Mouse (Mus musculus): Measurements from ENCODE around the gene Gm4312. TPM values are rescaled to one million over a fixed set of nuclear protein-coding genes. Genes with fewer than 3 reads are reported as not detected.
"Not testable (repeated sequence)": the region's sequence is repeated elsewhere in the genome, so short reads cannot be mapped to it uniquely, and the experiment has no call there.

Gm4312 gene
- polyA plus RNA-seq (2014; fragmentation: Nextera tagmentation; extraction: Ambion mirVana) = not detected in 2 replicates

- not testable (repeated sequence) for H3K4me1 ChIP-seq (ENCODE audit: control insufficient read depth in 2 of 2, insufficient read depth in 2 of 2, low read length in 2 of 2); H3K36me3 ChIP-seq (ENCODE audit: control insufficient read depth, insufficient read depth, low read length); H3K27ac ChIP-seq (replicated peaks in 1 of 2; ENCODE audit: control insufficient read depth in 1 of 2, insufficient read depth in 1 of 2, low read depth in 2 of 2, low read length in 2 of 2); H3K4me3 ChIP-seq (ENCODE audit: control insufficient read depth in 1 of 2, insufficient read depth in 1 of 2, low read depth in 1 of 2, low read length in 2 of 2); H3K27me3 ChIP-seq (ENCODE audit: control insufficient read depth, insufficient read depth, low read length); H3K4me2 ChIP-seq (ENCODE audit: low read length); ATAC-seq (ENCODE audit: insufficient number of reproducible peaks, insufficient read depth, low FRiP score, low read depth); H3K9me3 ChIP-seq (ENCODE audit: control insufficient read depth, low read length); H3K9ac ChIP-seq (ENCODE audit: low read length)
- no CpG with 5 or more reads among the region's 2 CpGs for WGBS
These were observed at the start of gene Gm4312 for GRCm38 (mm10) chr10:100382460-100382859. Gene Gm4312, minus strand, starts transcription at chr10:100382560.

- H3K36me3 ChIP-seq (ENCODE audit: control insufficient read depth, insufficient read depth, low read length) = no peaks in the 10 kb centered on the region
- no peaks in the 10 kb centered on the region for H3K9me3 ChIP-seq (ENCODE audit: control insufficient read depth, low read length)
- 59% methylated on average over 2 of the region's 2 CpGs for WGBS
- no peak overlapping the region for H3K4me2 ChIP-seq (ENCODE audit: low read length)
- no peak overlapping the region for H3K4me3 ChIP-seq (ENCODE audit: control insufficient read depth in 1 of 2, insufficient read depth in 1 of 2, low read depth in 1 of 2, low read length in 2 of 2)
- H3K4me1 ChIP-seq (ENCODE audit: control insufficient read depth in 2 of 2, insufficient read depth in 2 of 2, low read length in 2 of 2) = no peaks in the 10 kb centered on the region
- no peak for ATAC-seq (ENCODE audit: insufficient number of reproducible peaks, insufficient read depth, low FRiP score, low read depth)
- no peaks in the 10 kb centered on the region for H3K27me3 ChIP-seq (ENCODE audit: control insufficient read depth, insufficient read depth, low read length)
- no peak overlapping the region for H3K27ac ChIP-seq (replicated peaks in 1 of 2; ENCODE audit: control insufficient read depth in 1 of 2, insufficient read depth in 1 of 2, low read depth in 2 of 2, low read length in 2 of 2)
- H3K9ac ChIP-seq (ENCODE audit: low read length) = no peak overlapping the region
These were observed 45.2 kb upstream of the Gm4312 start for GRCm38 (mm10) chr10:100427592-100427991.

- H3K27ac ChIP-seq (replicated peaks in 1 of 2; ENCODE audit: control insufficient read depth in 1 of 2, insufficient read depth in 1 of 2, low read depth in 2 of 2, low read length in 2 of 2) = no peak overlapping the region
- ATAC-seq (ENCODE audit: insufficient number of reproducible peaks, insufficient read depth, low FRiP score, low read depth) = no peak
- no peaks in the 10 kb centered on the region for H3K4me1 ChIP-seq (ENCODE audit: control insufficient read depth in 2 of 2, insufficient read depth in 2 of 2, low read length in 2 of 2)
- WGBS = 81% methylated on average over 7 of the region's 7 CpGs
- no peak overlapping the region for H3K4me2 ChIP-seq (ENCODE audit: low read length)
- H3K9ac ChIP-seq (ENCODE audit: low read length) = no peak overlapping the region
- H3K27me3 ChIP-seq (ENCODE audit: control insufficient read depth, insufficient read depth, low read length) = no peaks in the 10 kb centered on the region
- no peak overlapping the region for H3K4me3 ChIP-seq (ENCODE audit: control insufficient read depth in 1 of 2, insufficient read depth in 1 of 2, low read depth in 1 of 2, low read length in 2 of 2)
- no peaks in the 10 kb centered on the region for H3K36me3 ChIP-seq (ENCODE audit: control insufficient read depth, insufficient read depth, low read length)
- H3K9me3 ChIP-seq (ENCODE audit: control insufficient read depth, low read length) = no peaks in the 10 kb centered on the region
These were observed 33.2 kb upstream of the Gm4312 start for GRCm38 (mm10) chr10:100415566-100415965.

GRCm38 (mm10) chr10:100402301-100402700 is 19.9 kb upstream of the Gm4312 start:
- ATAC-seq (ENCODE audit: insufficient number of reproducible peaks, insufficient read depth, low FRiP score, low read depth); H3K27ac ChIP-seq (replicated peaks in 1 of 2; ENCODE audit: control insufficient read depth in 1 of 2, insufficient read depth in 1 of 2, low read depth in 2 of 2, low read length in 2 of 2); H3K36me3 ChIP-seq (ENCODE audit: control insufficient read depth, insufficient read depth, low read length); H3K27me3 ChIP-seq (ENCODE audit: control insufficient read depth, insufficient read depth, low read length); H3K9ac ChIP-seq (ENCODE audit: low read length); H3K4me3 ChIP-seq (ENCODE audit: control insufficient read depth in 1 of 2, insufficient read depth in 1 of 2, low read depth in 1 of 2, low read length in 2 of 2); H3K9me3 ChIP-seq (ENCODE audit: control insufficient read depth, low read length); H3K4me1 ChIP-seq (ENCODE audit: control insufficient read depth in 2 of 2, insufficient read depth in 2 of 2, low read length in 2 of 2); H3K4me2 ChIP-seq (ENCODE audit: low read length): not testable (repeated sequence)
- WGBS = 74% methylated on average over 6 of the region's 6 CpGs

- ATAC-seq (ENCODE audit: insufficient number of reproducible peaks, insufficient read depth, low FRiP score, low read depth); H3K9ac ChIP-seq (ENCODE audit: low read length); H3K27ac ChIP-seq (replicated peaks in 1 of 2; ENCODE audit: control insufficient read depth in 1 of 2, insufficient read depth in 1 of 2, low read depth in 2 of 2, low read length in 2 of 2); H3K4me2 ChIP-seq (ENCODE audit: low read length); H3K36me3 ChIP-seq (ENCODE audit: control insufficient read depth, insufficient read depth, low read length); H3K9me3 ChIP-seq (ENCODE audit: control insufficient read depth, low read length); H3K4me1 ChIP-seq (ENCODE audit: control insufficient read depth in 2 of 2, insufficient read depth in 2 of 2, low read length in 2 of 2); H3K4me3 ChIP-seq (ENCODE audit: control insufficient read depth in 1 of 2, insufficient read depth in 1 of 2, low read depth in 1 of 2, low read length in 2 of 2); H3K27me3 ChIP-seq (ENCODE audit: control insufficient read depth, insufficient read depth, low read length): not testable (repeated sequence)
- no CpG with 5 or more reads among the region's 3 CpGs for WGBS
These were observed 21.3 kb downstream of the Gm4312 start, which contains the start of gene Gm4307 for GRCm38 (mm10) chr10:100361038-100361437. Gene Gm4307, plus strand, starts transcription at chr10:100361338.

GRCm38 (mm10) chr10:100356841-100357240 is 25.5 kb downstream of the Gm4312 start:
- not testable (repeated sequence) for H3K4me1 ChIP-seq (ENCODE audit: control insufficient read depth in 2 of 2, insufficient read depth in 2 of 2, low read length in 2 of 2); H3K36me3 ChIP-seq (ENCODE audit: control insufficient read depth, insufficient read depth, low read length); ATAC-seq (ENCODE audit: insufficient number of reproducible peaks, insufficient read depth, low FRiP score, low read depth); H3K9ac ChIP-seq (ENCODE audit: low read length); H3K4me3 ChIP-seq (ENCODE audit: control insufficient read depth in 1 of 2, insufficient read depth in 1 of 2, low read depth in 1 of 2, low read length in 2 of 2); H3K9me3 ChIP-seq (ENCODE audit: control insufficient read depth, low read length); H3K27ac ChIP-seq (replicated peaks in 1 of 2; ENCODE audit: control insufficient read depth in 1 of 2, insufficient read depth in 1 of 2, low read depth in 2 of 2, low read length in 2 of 2); H3K27me3 ChIP-seq (ENCODE audit: control insufficient read depth, insufficient read depth, low read length); H3K4me2 ChIP-seq (ENCODE audit: low read length)
- 54% methylated on average over 2 of the region's 2 CpGs for WGBS

- WGBS = no CpG with 5 or more reads among the region's 3 CpGs
- H3K4me1 ChIP-seq (ENCODE audit: control insufficient read depth in 2 of 2, insufficient read depth in 2 of 2, low read length in 2 of 2); H3K4me2 ChIP-seq (ENCODE audit: low read length); ATAC-seq (ENCODE audit: insufficient number of reproducible peaks, insufficient read depth, low FRiP score, low read depth); H3K36me3 ChIP-seq (ENCODE audit: control insufficient read depth, insufficient read depth, low read length); H3K9me3 ChIP-seq (ENCODE audit: control insufficient read depth, low read length); H3K27ac ChIP-seq (replicated peaks in 1 of 2; ENCODE audit: control insufficient read depth in 1 of 2, insufficient read depth in 1 of 2, low read depth in 2 of 2, low read length in 2 of 2); H3K9ac ChIP-seq (ENCODE audit: low read length); H3K27me3 ChIP-seq (ENCODE audit: control insufficient read depth, insufficient read depth, low read length); H3K4me3 ChIP-seq (ENCODE audit: control insufficient read depth in 1 of 2, insufficient read depth in 1 of 2, low read depth in 1 of 2, low read length in 2 of 2): not testable (repeated sequence)
These were observed 31.6 kb downstream of the Gm4312 start, which contains the start of gene Gm4305 for GRCm38 (mm10) chr10:100350793-100351192. Gene Gm4305, plus strand, starts transcription at chr10:100351093.

- not testable (repeated sequence) for H3K27ac ChIP-seq (replicated peaks in 1 of 2; ENCODE audit: control insufficient read depth in 1 of 2, insufficient read depth in 1 of 2, low read depth in 2 of 2, low read length in 2 of 2); H3K9ac ChIP-seq (ENCODE audit: low read length); ATAC-seq (ENCODE audit: insufficient number of reproducible peaks, insufficient read depth, low FRiP score, low read depth); H3K4me3 ChIP-seq (ENCODE audit: control insufficient read depth in 1 of 2, insufficient read depth in 1 of 2, low read depth in 1 of 2, low read length in 2 of 2); H3K27me3 ChIP-seq (ENCODE audit: control insufficient read depth, insufficient read depth, low read length); H3K36me3 ChIP-seq (ENCODE audit: control insufficient read depth, insufficient read depth, low read length); H3K9me3 ChIP-seq (ENCODE audit: control insufficient read depth, low read length); H3K4me1 ChIP-seq (ENCODE audit: control insufficient read depth in 2 of 2, insufficient read depth in 2 of 2, low read length in 2 of 2); H3K4me2 ChIP-seq (ENCODE audit: low read length)
- WGBS = no CpG with 5 or more reads among the region's 3 CpGs
These were observed 36.7 kb downstream of the Gm4312 start, which contains the start of gene Gm4303 for GRCm38 (mm10) chr10:100345672-100346071. Gene Gm4303, plus strand, starts transcription at chr10:100345972.
